Mouse (Mus musculus) bone marrow macrophage, adult 2 months (primary cell): ENCODE measurements around the gene Mdm4. TPM values are rescaled to one million over a fixed set of nuclear protein-coding genes. Genes with fewer than 3 reads are reported as not detected.

Experiments used
- H3K27ac ChIP-seq: 2 replicates; pipeline ENCODE4 v1.5.1; 2012; ENCODE audit warnings: low read depth, low read length; ENCODE audit not compliant: insufficient read depth
- H3K4me1 ChIP-seq: 2 replicates; pipeline ENCODE4 v1.6.1; 2012; ENCODE audit warnings: low read length; ENCODE audit not compliant: control insufficient read depth, insufficient read depth
- H3K4me3 ChIP-seq: 2 replicates; pipeline ENCODE4 v1.5.1; 2012; ENCODE audit warnings: mild to moderate bottlenecking, low read length, moderate library complexity; ENCODE audit not compliant: insufficient read depth
- CTCF ChIP-seq: IDR thresholded peaks from 2 replicates; pipeline ENCODE4 v1.5.1; 2012; ENCODE audit warnings: low read depth, mild to moderate bottlenecking, low read length, moderate library complexity
- POLR2A ChIP-seq: IDR thresholded peaks from 2 replicates; pipeline ENCODE4 v1.6.1; 2012; ENCODE audit warnings: mild to moderate bottlenecking, low read depth, low read length, borderline replicate concordance
- polyA plus RNA-seq: library from polyadenylated mRNA; stranded (reverse); fragments of >200 nt; gene quantifications from 2 replicates; pipeline ENCODE4 v1.2.4, GENCODE M21; 2012; ENCODE audit not compliant: missing spikeins, insufficient read depth, insufficient read length

Gene Mdm4
- 81.8 and 101 TPM in 2 replicates for polyA plus RNA-seq

- TF ChIP-seq POLR2A (no peak), CTCF (no peak)
Observed at GRCm38 (mm10) chr1:133030461-133030860, at the start of gene Mdm4. Gene Mdm4 (minus strand): TSS chr1:133030561.

GRCm38 (mm10) chr1:133080079-133080561, 49.8 kb upstream of the Mdm4 start:
- TF ChIP-seq POLR2A (no peak), CTCF (no peak)
- Histone ChIP-seq H3K4me3 (no peak overlapping the region), H3K4me1 (peaks cover 5% of the 10 kb centered on the region), H3K27ac (no peak overlapping the region)

More at GRCm38 (mm10) chr1:133030461-133030860, at the start of gene Mdm4:
- Histone ChIP-seq H3K27ac (peak within 1 kb of the TSS; percentile 19; the same call in 1 of the 2 replicates), H3K4me1 (peaks cover 21% of the 10 kb centered on the region), H3K4me3 (no peak within 1 kb of the TSS)

DNA sequence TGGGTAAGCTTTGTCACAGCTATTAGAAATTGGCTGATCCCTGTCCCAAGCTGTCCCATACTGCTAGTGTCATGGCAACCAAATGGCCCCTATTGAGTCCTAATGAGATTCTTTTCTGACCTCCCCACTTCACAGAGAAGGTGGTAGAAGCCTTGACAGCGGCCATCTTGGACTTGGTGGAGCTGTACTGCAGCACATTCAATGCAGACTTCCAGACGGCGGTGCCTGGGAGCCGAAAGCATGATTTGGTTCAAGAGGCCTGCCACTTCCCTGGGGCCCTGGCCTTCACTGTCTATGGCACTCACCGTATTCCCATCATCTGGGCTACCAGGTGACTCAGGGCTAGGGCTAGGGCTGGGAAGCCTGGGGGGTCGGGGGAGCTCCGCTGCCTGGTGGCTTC, 49.1 kb upstream of the Mdm4 start:
- Histone ChIP-seq H3K4me1 (peaks cover 5% of the 10 kb centered on the region), H3K27ac (no peak overlapping the region)
- TF ChIP-seq CTCF: no peak
- TF ChIP-seq POLR2A: no peak

DNA sequence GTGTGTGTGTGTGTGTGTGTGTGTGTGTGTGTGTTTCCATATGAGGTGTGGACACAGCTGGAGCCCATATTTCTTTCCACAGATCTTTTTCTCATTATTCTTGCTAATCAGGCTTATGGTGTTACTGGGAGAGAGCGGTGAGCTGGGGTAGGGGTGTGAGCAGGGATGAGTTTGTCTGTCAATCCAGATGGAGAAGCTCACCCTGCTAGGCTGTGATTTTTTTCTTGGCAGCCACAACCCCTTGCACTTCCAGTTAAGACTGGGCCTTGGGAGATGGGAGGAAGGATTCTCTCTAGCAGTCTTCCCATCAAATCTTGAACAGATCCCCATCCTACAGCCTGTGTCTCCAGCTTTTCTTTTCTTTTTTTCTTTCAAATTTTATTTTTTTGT, 48.0 kb upstream of the Mdm4 start:
- no peak overlapping the region for H3K4me3 ChIP-seq
- H3K4me1 ChIP-seq: no peaks in the 10 kb centered on the region; the same call in 1 of the 2 replicates
- no peak overlapping the region for H3K27ac ChIP-seq
- no peak for TF ChIP-seq POLR2A
- TF ChIP-seq CTCF: no peak

More for the DNA sequence above, 49.1 kb upstream of the Mdm4 start:
- no peak overlapping the region for H3K4me3 ChIP-seq

DNA sequence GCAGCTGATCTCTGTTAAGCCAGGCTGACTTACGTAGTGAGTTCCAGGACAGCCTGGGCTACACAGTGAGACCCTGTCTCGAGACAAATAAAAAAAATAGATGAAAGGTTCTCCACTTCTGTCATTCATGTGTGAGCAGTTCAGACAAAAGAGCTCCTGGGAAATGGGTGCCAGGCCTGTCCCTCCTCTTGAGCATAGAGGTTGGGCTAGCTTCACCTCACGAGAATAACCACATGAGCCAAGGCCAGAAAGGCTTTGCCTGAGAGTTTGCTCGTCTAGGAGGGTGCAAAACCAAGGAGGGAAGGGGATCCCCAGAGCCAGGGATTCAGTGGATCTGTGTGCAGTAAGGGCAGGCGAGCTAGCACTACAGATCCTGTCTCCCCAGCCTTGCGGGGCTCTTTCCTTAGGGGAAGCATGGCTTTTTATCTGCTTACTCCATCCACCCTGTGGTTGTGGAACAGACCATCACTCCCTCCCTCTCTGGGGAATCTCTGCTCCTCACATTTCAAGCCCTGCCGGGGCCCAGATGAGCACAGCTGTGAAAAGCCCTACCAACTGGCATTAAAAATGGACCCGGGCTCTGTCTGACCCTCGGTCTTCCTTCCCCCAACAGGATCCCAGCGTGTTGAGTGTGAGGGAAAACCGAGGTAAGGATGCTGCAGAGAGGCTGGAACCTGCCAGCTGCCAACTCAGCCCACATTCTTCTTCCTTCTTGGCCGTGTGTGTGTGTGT, 47.4 kb upstream of the Mdm4 start:
- Histone ChIP-seq H3K4me3 (no peak overlapping the region), H3K4me1 (no peaks in the 10 kb centered on the region; the same call in 1 of the 2 replicates), H3K27ac (no peak overlapping the region)
- TF ChIP-seq CTCF: no peak
- no peak for TF ChIP-seq POLR2A

DNA sequence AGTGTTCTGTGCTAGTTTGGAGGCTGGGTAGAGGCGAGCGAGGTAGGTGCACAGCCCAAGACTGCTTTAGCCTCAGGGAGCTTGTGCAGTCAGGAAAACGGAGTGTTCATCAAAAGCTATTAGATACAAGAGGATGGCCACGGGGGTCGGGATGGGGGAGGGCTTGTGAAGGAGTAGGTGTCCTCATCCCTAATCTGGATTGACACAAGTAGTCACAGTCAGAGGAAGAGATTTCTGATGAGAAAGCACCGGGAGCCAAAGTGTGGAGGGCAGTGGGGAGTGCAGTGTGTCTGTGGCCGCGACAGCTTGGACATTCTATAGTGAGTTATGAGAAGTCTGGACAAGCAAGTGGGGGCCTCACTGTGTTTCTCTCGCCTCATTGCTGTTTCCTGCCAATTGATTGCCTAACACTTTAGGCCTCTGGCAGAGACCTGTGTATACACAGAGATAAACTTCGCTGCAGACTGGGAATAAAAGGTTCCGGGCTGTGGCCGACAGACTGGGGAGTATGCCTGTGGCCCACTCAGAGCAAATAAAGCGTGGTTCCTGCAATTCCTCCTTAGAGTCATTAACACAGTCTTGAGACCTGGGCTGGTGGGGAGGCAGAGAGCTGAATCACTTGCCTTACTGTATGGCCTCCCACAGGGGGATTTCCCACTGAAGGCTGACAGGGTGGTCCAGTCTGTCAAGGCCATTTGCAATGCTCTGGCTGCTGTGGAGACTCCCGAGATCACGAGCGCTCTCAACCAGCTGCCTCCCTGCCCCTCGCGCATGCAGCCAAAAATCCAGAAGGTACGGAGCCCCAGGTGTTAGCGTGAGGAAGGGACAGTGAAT, 46.5 kb upstream of the Mdm4 start:
- TF ChIP-seq CTCF: no peak
- TF ChIP-seq POLR2A: no peak
- H3K4me3 ChIP-seq: no peak overlapping the region
- H3K4me1 ChIP-seq: no peaks in the 10 kb centered on the region; the same call in 1 of the 2 replicates
- H3K27ac ChIP-seq: no peak overlapping the region

DNA sequence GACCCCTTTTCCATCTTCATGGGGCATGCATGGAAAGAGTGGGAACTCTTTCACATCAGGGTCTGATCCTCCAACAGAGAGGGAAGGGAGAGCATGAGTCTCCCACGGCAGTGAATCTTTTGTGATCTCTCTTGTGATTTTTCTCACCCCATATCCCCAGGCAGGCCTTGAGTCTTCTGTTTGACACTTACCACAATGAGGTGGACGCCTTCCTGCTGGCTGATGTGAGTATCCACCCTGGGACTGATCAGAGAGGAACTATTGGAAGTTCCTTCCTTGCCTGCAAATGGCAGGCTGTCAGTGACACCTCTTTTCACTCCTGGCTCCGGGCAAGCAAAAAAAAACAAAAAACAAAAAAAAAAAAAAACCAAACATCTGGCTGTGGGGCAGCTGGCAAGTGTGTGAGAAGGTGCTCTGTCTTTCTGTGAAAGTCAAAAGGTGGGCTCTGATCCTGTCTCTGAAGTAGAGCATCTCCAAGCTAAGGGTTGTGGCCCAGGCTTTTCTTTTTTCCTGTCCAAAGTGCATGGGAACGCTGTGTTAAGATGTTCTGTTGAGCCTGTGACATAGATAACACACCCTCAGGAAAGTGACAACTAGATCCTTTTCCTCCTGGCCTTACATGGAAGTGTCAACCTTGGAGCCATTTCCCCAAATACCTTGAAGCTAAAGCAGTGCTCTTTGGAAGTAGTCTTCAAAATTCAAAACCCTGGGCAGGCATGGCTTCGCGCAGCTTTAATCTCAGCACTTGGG, 45.5 kb upstream of the Mdm4 start:
- Histone ChIP-seq H3K27ac (no peak overlapping the region), H3K4me1 (peaks cover 4% of the 10 kb centered on the region), H3K4me3 (no peak overlapping the region)
- TF ChIP-seq CTCF: no peak
- no peak for TF ChIP-seq POLR2A

DNA sequence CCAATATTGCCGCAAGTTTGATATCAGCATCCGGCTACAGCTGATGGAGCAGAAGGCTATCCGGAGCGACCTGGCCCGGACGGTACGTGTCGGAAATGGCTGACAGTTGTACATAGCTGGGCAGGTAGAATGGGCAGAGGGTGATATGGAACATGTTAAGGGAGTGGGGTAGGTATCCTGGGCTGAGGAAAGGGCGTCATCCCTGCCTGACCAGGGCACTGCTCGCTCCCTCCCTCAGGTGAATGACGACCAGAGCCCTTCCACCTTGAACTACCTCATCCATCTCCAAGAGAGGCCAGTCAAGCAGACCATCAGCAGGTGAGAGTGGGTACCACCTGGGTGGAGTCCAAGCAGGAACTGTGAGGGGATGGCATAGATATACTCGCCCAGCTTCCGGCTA, 44.2 kb upstream of the Mdm4 start:
- H3K4me3 ChIP-seq: no peak overlapping the region
- H3K4me1 ChIP-seq: peaks cover 11% of the 10 kb centered on the region
- TF ChIP-seq POLR2A (no peak), CTCF (no peak)
- H3K27ac ChIP-seq: no peak overlapping the region

- no peak overlapping the region for H3K27ac ChIP-seq
- TF ChIP-seq POLR2A (no peak), CTCF (no peak)
- H3K4me1 ChIP-seq: peaks cover 11% of the 10 kb centered on the region
- H3K4me3 ChIP-seq: no peak overlapping the region
Observed at GRCm38 (mm10) chr1:133073327-133073856, 43.0 kb upstream of the Mdm4 start.
